8 mouse cellular contexts compared by ENCODE assay signal in genomic region chr6:71823961-71824360, GRCm38 (mm10). TPM values are rescaled to one million over a fixed set of nuclear protein-coding genes. Genes with fewer than 3 reads are reported as not detected.
DNase-seq lines count a peak whose midpoint lies in the region; ATAC-seq lines count a peak whose summit lies in the region.

No protein-coding gene starts in this region.

- H3K4me3 ChIP-seq in heart, embryonic 14.5 days (ENCODE audit: control insufficient read depth in 1 of 2, insufficient read depth in 1 of 2, low read depth in 1 of 2, low read length in 2 of 2), result peak overlapping the region; percentile 50 to 100
- H3K4me3 ChIP-seq in hindbrain, embryonic 11.5 days (ENCODE audit: low read depth, low read length), result peak overlapping the region; percentile 50
- peak overlapping the region; percentile 75 for H3K4me3 ChIP-seq in midbrain, embryonic 10.5 days

- H3K27me3 ChIP-seq in heart, embryonic 14.5 days (ENCODE audit: control insufficient read depth, insufficient read depth, low read length), result no peaks in the 10 kb centered on the region
- no peaks in the 10 kb centered on the region for H3K27me3 ChIP-seq in hindbrain, embryonic 11.5 days (ENCODE audit: control insufficient read depth, insufficient read depth, low read length)
- H3K27me3 ChIP-seq in midbrain, embryonic 10.5 days (ENCODE audit: low read depth, poor library complexity, severe bottlenecking), result no peaks in the 10 kb centered on the region

- H3K27ac ChIP-seq in heart, embryonic 14.5 days (replicated peaks in 1 of 2; ENCODE audit: control insufficient read depth in 1 of 2, insufficient read depth in 1 of 2, low read depth in 2 of 2, low read length in 2 of 2), result no peak overlapping the region
- H3K27ac ChIP-seq in hindbrain, embryonic 11.5 days (ENCODE audit: low read depth, low read length), result no peak overlapping the region
- H3K27ac ChIP-seq in midbrain, embryonic 10.5 days (replicated peaks), result peak overlapping the region; percentile 83

- no peak for ATAC-seq in heart, embryonic 14.5 days (ENCODE audit: insufficient number of reproducible peaks, insufficient read depth, low FRiP score, low read depth)
- ATAC-seq in hindbrain, embryonic 11.5 days (ENCODE audit: low FRiP score), result peak; percentile 67; the same call in 1 of the 2 replicates

- H3K4me1 ChIP-seq in heart, embryonic 14.5 days (ENCODE audit: control insufficient read depth in 2 of 2, insufficient read depth in 2 of 2, low read length in 2 of 2), result peaks cover 0 to 9% of the 10 kb centered on the region in 2 experiments; a peak in 2 of 4 replicates
- no peaks in the 10 kb centered on the region for H3K4me1 ChIP-seq in hindbrain, embryonic 11.5 days (replicated peaks; ENCODE audit: control insufficient read depth, insufficient read depth, low read length)
- peaks cover 15% of the 10 kb centered on the region for H3K4me1 ChIP-seq in midbrain, embryonic 10.5 days

- no peaks in the 10 kb centered on the region for H3K9me3 ChIP-seq in heart, embryonic 14.5 days (ENCODE audit: control insufficient read depth, low read length)
- no peaks in the 10 kb centered on the region for H3K9me3 ChIP-seq in hindbrain, embryonic 11.5 days (ENCODE audit: control insufficient read depth, low read length)
- no peaks in the 10 kb centered on the region for H3K9me3 ChIP-seq in midbrain, embryonic 10.5 days (replicated peaks)

- H3K4me2 ChIP-seq in heart, embryonic 14.5 days (ENCODE audit: low read length), result peak overlapping the region; percentile 78
- peak overlapping the region; percentile 68 for H3K4me2 ChIP-seq in hindbrain, embryonic 11.5 days (replicated peaks; ENCODE audit: low read depth, low read length)

- DNase-seq in heart, adult 18-20 months, result no peak
- peak; percentile 39 for DNase-seq in adipocyte (ENCODE audit: low spot score)
- DNase-seq in hindbrain, embryonic 11.5 days (ENCODE audit: low spot score), result peak; percentile 27
- no peak for DNase-seq in midbrain, embryonic 10.5 days (ENCODE audit: low spot score)
- no peak for DNase-seq in urinary bladder, adult 18-20 months (ENCODE audit: low spot score in 2 of 2)
- no peak for DNase-seq in ovary, adult 18-20 months (ENCODE audit: low spot score)
- no peak for DNase-seq in adrenal gland, postnatal 10 days

- 25% methylated on average over 3 of the region's 3 CpGs for WGBS in heart, embryonic 14.5 days
- WGBS in hindbrain, embryonic 11.5 days, result 31% methylated on average over 3 of the region's 3 CpGs
- WGBS in midbrain, embryonic 10.5 days, result 36% methylated on average over 3 of the region's 3 CpGs

- no peaks in the 10 kb centered on the region for H3K36me3 ChIP-seq in heart, embryonic 14.5 days (ENCODE audit: control insufficient read depth, insufficient read depth, low read length)
- H3K36me3 ChIP-seq in hindbrain, embryonic 11.5 days (ENCODE audit: control insufficient read depth, insufficient read depth, low read length), result no peaks in the 10 kb centered on the region
- no peaks in the 10 kb centered on the region for H3K36me3 ChIP-seq in midbrain, embryonic 10.5 days

- H3K9ac ChIP-seq in heart, embryonic 14.5 days (ENCODE audit: low read length), result peak overlapping the region; percentile 68
- H3K9ac ChIP-seq in hindbrain, embryonic 11.5 days (ENCODE audit: low read depth, low read length), result no peak overlapping the region

RNA-seq across cellular contexts. Expression of gene Mrpl35, which starts 2.8 kb away (rescaled TPM):
- polyA plus RNA-seq in heart, embryonic 14.5 days (2014; fragmentation: Nextera tagmentation; extraction: Ambion mirVana), result 65.1 and 66.2 TPM in 2 replicates
- 10 to 100 TPM; 54.7 to 55.6 TPM for total RNA-seq in heart, adult 18-20 months (2021)
- polyA plus RNA-seq in hindbrain, embryonic 11.5 days (2014; fragmentation: Nextera tagmentation; extraction: Ambion mirVana), result 58.4 and 63.3 TPM in 2 replicates
- polyA plus RNA-seq in midbrain, embryonic 10.5 days (2016; fragmentation: Nextera tagmentation; extraction: Ambion mirVana), result 60.9 and 67.4 TPM in 2 replicates
- total RNA-seq in adrenal gland, postnatal 10 days (2021), result 10 to 100 TPM; 54.7 to 62.4 TPM

RNA-seq across cellular contexts. Expression of gene Immt, which starts 7.2 kb away (rescaled TPM):
- polyA plus RNA-seq in heart, embryonic 14.5 days (2014; fragmentation: Nextera tagmentation; extraction: Ambion mirVana), result 342 and 349 TPM in 2 replicates
- total RNA-seq in heart, adult 18-20 months (2021), result 100 to 1,000 TPM; 644 to 655 TPM
- 186 and 202 TPM in 2 replicates for polyA plus RNA-seq in hindbrain, embryonic 11.5 days (2014; fragmentation: Nextera tagmentation; extraction: Ambion mirVana)
- polyA plus RNA-seq in midbrain, embryonic 10.5 days (2016; fragmentation: Nextera tagmentation; extraction: Ambion mirVana), result 219 and 226 TPM in 2 replicates
- 100 to 1,000 TPM; 382 to 423 TPM for total RNA-seq in adrenal gland, postnatal 10 days (2021)

Comparison
In these comparisons a context has a peak if more than half of its experiments do, and no peak if none do; other contexts are left out.
1. DNase-seq: peak in adipocyte (single experiment) and hindbrain, embryonic 11.5 days (single experiment); none in heart, adult 18-20 months (0 of 2), midbrain, embryonic 10.5 days (single experiment), urinary bladder, adult 18-20 months (0 of 2), ovary, adult 18-20 months (single experiment) and adrenal gland, postnatal 10 days (single experiment).
2. Peak in every context shown above with its lines, with median percentiles within 50 percentile points of each other: H3K4me3 ChIP-seq.